Mouse (Mus musculus): ENCODE measurements at regions not wholly inside any gene's neighbourhood (a gene's known extent, or its start where the extent isn't known, plus 50 kb on each side); places are given as distances from the start of the nearest gene placed in this dataset.

GRCm38 (mm10) chr9:67699846-67700579, 59.2 kb upstream of the C2cd4b start:
- peak; percentile 58 for DNase-seq

GRCm38 (mm10) chr9:67708246-67708960, 50.8 kb upstream of the C2cd4b start:
- no peak for DNase-seq

All from adrenal gland, postnatal 25 days (tissue).